Mouse (Mus musculus) neural tube, embryonic 14.5 days (tissue): ENCODE results near the gene Fgd1. TPM values are rescaled to one million over a fixed set of nuclear protein-coding genes. Genes with fewer than 3 reads are reported as not detected.
A peak's percentile ranks its signal among the peaks of the same experiment; 100 is the strongest.

Source experiments
- ATAC-seq: fragments of 200-750 bp; cut with Nextera tagmentation; 2 replicates; pipeline ENCODE4 v1.8.0; 2017; ENCODE audit warnings: low read depth, mild to moderate bottlenecking, moderate TSS enrichment, moderate library complexity
- H3K27ac ChIP-seq: fragments of 300-500 bp; sonication (generic); 2 replicates; pipeline ENCODE4 v1.5.1; 2014; ENCODE audit warnings: low read depth, mild to moderate bottlenecking, control low read depth, low read length, moderate library complexity, mixed read lengths
- H3K27me3 ChIP-seq: fragments of 300-500 bp; sonication (generic); 2 replicates; pipeline ENCODE4 v1.6.1; 2014; ENCODE audit warnings: low read length; ENCODE audit not compliant: control insufficient read depth, insufficient read depth
- H3K36me3 ChIP-seq: fragments of 300-500 bp; sonication (generic); 2 replicates; pipeline ENCODE4 v1.6.1; 2014; ENCODE audit warnings: low read length, mixed read lengths; ENCODE audit not compliant: control insufficient read depth, insufficient read depth
- H3K4me1 ChIP-seq: fragments of 300-500 bp; sonication (generic); 2 replicates; pipeline ENCODE4 v1.6.1; 2014; ENCODE audit warnings: low read length; ENCODE audit not compliant: control insufficient read depth, insufficient read depth
- H3K4me2 ChIP-seq: fragments of 300-500 bp; sonication (generic); 2 replicates; pipeline ENCODE4 v1.6.1; 2014; ENCODE audit warnings: mild to moderate bottlenecking, low read depth, low read length, control low read depth
- H3K4me3 ChIP-seq: fragments of 300-500 bp; sonication (generic); 2 replicates; pipeline ENCODE4 v1.5.1; 2014; ENCODE audit warnings: low read depth, low read length, control low read depth, mixed read lengths
- H3K9ac ChIP-seq: fragments of 300-500 bp; sonication (generic); replicated peaks from 2 replicates; pipeline ENCODE4 v1.6.1; 2014; ENCODE audit warnings: low read depth, mild to moderate bottlenecking, control low read depth, low read length, mixed read lengths
- H3K9me3 ChIP-seq: fragments of 300-500 bp; sonication (generic); 2 replicates; pipeline ENCODE4 v1.6.1; 2016; ENCODE audit warnings: low read length; ENCODE audit not compliant: control insufficient read depth
- WGBS: fragments of 180-500 bp; shearing (Covaris S2); extraction: QIAGEN DNeasy Blood & Tissue Kit; methylation state at CpG from one replicate; pipeline ENCODE4 v1.1.7; 2014; 5-methylcytosine and 5-hydroxymethylcytosine counted together
- polyA plus RNA-seq: library from polyadenylated mRNA; unstranded; fragments of >200 nt; fragmentation: Nextera tagmentation; extraction: Ambion mirVana; gene quantifications from 2 replicates; pipeline ENCODE4 v1.2.1, GENCODE M21; 2014

The Fgd1 gene
- polyA plus RNA-seq, 1 experiment from 2014 or later = 16.3 TPM

DNA sequence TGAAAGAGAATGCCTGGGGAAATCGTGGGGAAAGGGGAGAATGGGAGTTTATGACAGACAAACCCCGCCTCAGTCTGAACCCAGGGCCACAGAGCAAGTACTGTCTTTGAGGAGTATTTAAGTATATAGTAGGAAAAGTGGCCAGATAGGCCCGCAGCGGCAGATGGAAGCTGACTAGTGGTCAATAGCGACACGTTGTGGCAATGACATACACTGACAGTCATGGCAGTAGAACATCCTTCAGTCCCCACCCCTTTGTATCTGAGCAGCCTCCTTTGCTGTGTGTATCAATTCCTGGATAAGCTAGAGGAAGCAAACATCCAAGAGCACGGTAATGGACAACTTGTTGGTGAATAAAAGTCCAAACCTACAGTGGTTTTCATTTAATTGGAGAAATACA, 70.8 kb downstream of the Fgd1 start:
- Histone ChIP-seq H3K4me2 (no peak overlapping the region), H3K36me3 (no peaks in the 10 kb centered on the region), H3K4me1 (no peaks in the 10 kb centered on the region), H3K9ac (no peak overlapping the region), H3K27ac (no peak overlapping the region), H3K4me3 (no peak overlapping the region), H3K27me3 (no peaks in the 10 kb centered on the region), H3K9me3 (no peaks in the 10 kb centered on the region)
- peak; percentile 69; the same call in 1 of the 2 replicates for ATAC-seq
- 10% methylated on average over 7 of the region's 7 CpGs for WGBS

DNA sequence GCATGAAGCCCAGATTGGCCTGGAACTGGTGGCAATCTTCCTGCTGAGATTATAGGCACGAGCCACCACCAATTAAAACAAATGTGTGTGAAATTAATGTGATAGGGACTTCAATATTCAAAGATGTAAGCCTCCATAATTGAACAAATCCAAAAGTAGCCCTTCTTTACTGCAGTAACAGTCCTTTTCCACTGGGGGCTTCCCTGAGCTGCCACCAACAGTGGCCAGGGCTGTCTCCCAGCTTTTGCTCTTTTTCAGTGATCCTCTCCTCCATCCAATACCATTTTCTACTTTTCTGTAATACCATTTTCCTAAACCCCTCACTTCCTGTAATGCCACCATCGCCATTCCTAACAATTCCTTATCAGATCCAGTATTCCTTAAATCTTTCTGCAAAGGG, 71.5 kb downstream of the Fgd1 start:
- no peaks in the 10 kb centered on the region for H3K4me1 ChIP-seq
- no peak overlapping the region for H3K9ac ChIP-seq
- H3K36me3 ChIP-seq = no peaks in the 10 kb centered on the region
- no peak for ATAC-seq
- no peak overlapping the region for H3K4me3 ChIP-seq
- no peaks in the 10 kb centered on the region for H3K9me3 ChIP-seq
- H3K27me3 ChIP-seq = no peaks in the 10 kb centered on the region
- no peak overlapping the region for H3K27ac ChIP-seq
- WGBS = 13% methylated on average over 2 of the region's 2 CpGs
- H3K4me2 ChIP-seq = no peak overlapping the region

DNA sequence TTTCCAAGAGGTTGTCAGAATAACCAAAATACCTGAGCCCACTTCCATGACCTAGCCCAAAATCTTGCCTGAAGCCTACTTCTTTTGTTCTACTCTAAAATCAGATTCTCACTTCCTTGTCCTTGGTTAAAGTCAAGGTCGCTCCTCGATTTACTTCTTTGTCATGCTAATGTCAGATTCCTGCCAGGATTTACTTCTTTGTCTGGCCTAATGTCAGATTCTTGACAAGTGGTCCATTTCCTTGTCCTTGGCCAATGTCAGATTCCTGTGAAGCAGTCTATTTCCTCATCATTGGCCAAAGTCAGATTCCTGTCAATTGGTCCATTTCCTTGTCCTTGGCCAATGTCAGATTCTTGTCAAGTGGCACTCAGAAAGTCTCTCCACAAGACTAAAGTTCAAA, 78.0 kb downstream of the Fgd1 start:
- Histone ChIP-seq H3K4me2 (no peak overlapping the region), H3K27ac (no peak overlapping the region), H3K4me1 (no peaks in the 10 kb centered on the region), H3K36me3 (no peaks in the 10 kb centered on the region), H3K27me3 (no peaks in the 10 kb centered on the region), H3K9me3 (no peaks in the 10 kb centered on the region), H3K9ac (no peak overlapping the region), H3K4me3 (no peak overlapping the region)
- WGBS = 61% methylated on average over 2 of the region's 2 CpGs
- no peak for ATAC-seq

DNA sequence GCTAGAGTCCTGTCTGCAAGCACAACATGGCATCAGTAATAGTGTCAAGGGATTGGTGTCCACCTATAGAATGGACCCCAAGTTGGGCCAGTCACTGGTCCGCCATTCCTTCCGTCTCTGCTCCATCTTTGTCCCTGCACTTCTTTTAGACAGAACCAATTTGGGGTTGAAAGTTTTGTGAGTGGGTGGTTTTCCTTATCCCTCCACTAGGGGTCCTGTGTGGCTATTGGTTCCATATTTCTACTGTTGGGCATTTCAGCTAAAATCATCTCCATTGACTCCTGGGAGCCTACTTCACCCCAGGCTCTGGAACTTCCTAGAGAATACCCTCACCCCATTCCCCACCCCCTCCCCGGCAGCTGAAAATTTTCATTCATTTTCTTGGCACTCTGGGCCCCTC, 84.5 kb downstream of the Fgd1 start:
- Histone ChIP-seq H3K27me3 (no peaks in the 10 kb centered on the region), H3K4me1 (no peaks in the 10 kb centered on the region), H3K4me2 (no peak overlapping the region), H3K4me3 (no peak overlapping the region), H3K9ac (no peak overlapping the region), H3K36me3 (no peaks in the 10 kb centered on the region), H3K9me3 (no peaks in the 10 kb centered on the region), H3K27ac (no peak overlapping the region)
- WGBS = 84% methylated on average over 3 of the region's 3 CpGs
- ATAC-seq = no peak

DNA sequence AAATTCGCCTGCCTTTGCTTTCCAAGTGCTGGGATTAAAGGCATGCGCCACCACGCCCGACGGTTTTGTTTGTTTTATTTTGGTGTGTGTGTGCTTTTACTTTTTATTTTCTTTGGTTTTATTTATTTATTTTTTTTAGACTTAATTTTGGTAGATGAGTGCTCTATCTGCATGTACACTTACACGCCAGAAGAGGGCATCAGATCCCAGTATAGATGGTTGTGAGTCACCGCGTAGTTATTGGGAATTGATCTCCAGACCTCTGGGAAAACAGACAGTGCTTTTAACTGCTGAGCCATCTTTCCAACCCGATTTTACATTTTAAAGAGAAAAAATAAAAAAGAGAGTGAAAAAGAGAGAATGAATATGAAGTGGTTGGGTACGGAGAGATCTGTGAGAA, 86.8 kb downstream of the Fgd1 start:
- Histone ChIP-seq H3K27ac (no peak overlapping the region), H3K36me3 (no peaks in the 10 kb centered on the region), H3K27me3 (no peaks in the 10 kb centered on the region), H3K4me1 (no peaks in the 10 kb centered on the region), H3K9me3 (no peaks in the 10 kb centered on the region), H3K4me3 (no peak overlapping the region), H3K9ac (no peak overlapping the region), H3K4me2 (no peak overlapping the region)
- 23% methylated on average over 10 of the region's 10 CpGs for WGBS
- no peak for ATAC-seq

Other genes with a start within 250 kb of the Fgd1 start
- 502 and 520 TPM in 2 replicates for gene Maged2, start 231.8 kb upstream of the Fgd1 start, polyA plus RNA-seq
- 84.9 and 86.7 TPM in 2 replicates for gene Gnl3l, start 28.8 kb upstream of the Fgd1 start, polyA plus RNA-seq
- gene Tsr2, start 50.4 kb downstream of the Fgd1 start, polyA plus RNA-seq = 30.4 and 34.3 TPM in 2 replicates
- gene Wnk3, start 151.9 kb downstream of the Fgd1 start, polyA plus RNA-seq = 19.2 and 30.5 TPM in 2 replicates